Mouse (Mus musculus) heart, postnatal 0 days (tissue): ENCODE measurements around the gene Gm16253. TPM values are rescaled to one million over a fixed set of nuclear protein-coding genes. Genes with fewer than 3 reads are reported as not detected.

Experiments
- ATAC-seq: fragments of 200-750 bp; cut with Nextera tagmentation; 2 replicates; pipeline ENCODE4 v1.8.0; 2017; ENCODE audit warnings: low read depth, moderate number of reproducible peaks, moderate library complexity; ENCODE audit not compliant: insufficient read depth
- DNase-seq: peaks from one replicate; pipeline ENCODE4 v3.0.0-alpha.2; 2016; ENCODE audit warnings: low spot score
- H3K27ac ChIP-seq: fragments of 300-500 bp; sonication (generic); 2 replicates; pipeline ENCODE4 v1.5.1; 2014; ENCODE audit warnings: low read depth, mild to moderate bottlenecking
- H3K27me3 ChIP-seq: fragments of 300-500 bp; sonication (generic); 2 replicates; pipeline ENCODE4 v1.6.1; 2014; ENCODE audit warnings: low read length, mixed read lengths; ENCODE audit not compliant: control insufficient read depth, insufficient read depth
- H3K36me3 ChIP-seq: fragments of 300-500 bp; sonication (generic); replicated peaks from 2 replicates; pipeline ENCODE4 v1.6.1; 2014; ENCODE audit warnings: low read length, mixed read lengths; ENCODE audit not compliant: control insufficient read depth, insufficient read depth
- H3K4me1 ChIP-seq: fragments of 300-500 bp; sonication (generic); 2 replicates; pipeline ENCODE4 v1.6.1; 2014; ENCODE audit warnings: antibody characterized with exemption; ENCODE audit not compliant: control insufficient read depth, insufficient read depth
- H3K4me2 ChIP-seq: fragments of 300-500 bp; sonication (generic); 2 replicates; pipeline ENCODE4 v1.6.1; 2014; ENCODE audit warnings: low read depth, mild to moderate bottlenecking, low read length, moderate library complexity
- H3K4me3 ChIP-seq: fragments of 300-500 bp; sonication (generic); 2 replicates; pipeline ENCODE4 v1.5.1; 2014; ENCODE audit warnings: low read depth, low read length
- H3K9ac ChIP-seq: fragments of 300-500 bp; sonication (generic); replicated peaks from 2 replicates; pipeline ENCODE4 v1.6.1; 2014; ENCODE audit warnings: low read depth, low read length, mixed read lengths
- H3K9me3 ChIP-seq: fragments of 300-500 bp; sonication (generic); replicated peaks from 2 replicates; pipeline ENCODE4 v1.6.1; 2016; ENCODE audit warnings: low read length; ENCODE audit not compliant: control insufficient read depth
- CTCF ChIP-seq: IDR thresholded peaks from 2 replicates; pipeline ENCODE4 v1.5.1; 2016; ENCODE audit warnings: antibody characterized with exemption, control low read depth, low read depth
- EP300 ChIP-seq: IDR thresholded peaks from 2 replicates; pipeline ENCODE4 v1.6.1; 2016; ENCODE audit warnings: antibody characterized with exemption, low read depth
- WGBS: fragments of 180-500 bp; shearing (Covaris S2); extraction: QIAGEN DNeasy Blood & Tissue Kit; methylation state at CpG from one replicate; pipeline ENCODE4 v1.1.7; 2014; 5-methylcytosine and 5-hydroxymethylcytosine counted together
- polyA plus RNA-seq: library from polyadenylated mRNA; unstranded; fragments of >200 nt; fragmentation: Nextera tagmentation; extraction: Ambion mirVana; gene quantifications from 2 replicates; pipeline ENCODE4 v1.2.1, GENCODE M21; 2015
- total RNA-seq: library from RNA; depleted of rRNA; stranded (reverse); fragments of >200 nt; gene quantifications from 2 replicates; pipeline ENCODE4 v1.2.3, GENCODE M21; 2014; ENCODE audit warnings: low replicate concordance; rRNA removed

Gm16253 gene
- not detected in 2 replicates for total RNA-seq
- polyA plus RNA-seq, result 1.1 and 1.2 TPM in 2 replicates

DNA sequence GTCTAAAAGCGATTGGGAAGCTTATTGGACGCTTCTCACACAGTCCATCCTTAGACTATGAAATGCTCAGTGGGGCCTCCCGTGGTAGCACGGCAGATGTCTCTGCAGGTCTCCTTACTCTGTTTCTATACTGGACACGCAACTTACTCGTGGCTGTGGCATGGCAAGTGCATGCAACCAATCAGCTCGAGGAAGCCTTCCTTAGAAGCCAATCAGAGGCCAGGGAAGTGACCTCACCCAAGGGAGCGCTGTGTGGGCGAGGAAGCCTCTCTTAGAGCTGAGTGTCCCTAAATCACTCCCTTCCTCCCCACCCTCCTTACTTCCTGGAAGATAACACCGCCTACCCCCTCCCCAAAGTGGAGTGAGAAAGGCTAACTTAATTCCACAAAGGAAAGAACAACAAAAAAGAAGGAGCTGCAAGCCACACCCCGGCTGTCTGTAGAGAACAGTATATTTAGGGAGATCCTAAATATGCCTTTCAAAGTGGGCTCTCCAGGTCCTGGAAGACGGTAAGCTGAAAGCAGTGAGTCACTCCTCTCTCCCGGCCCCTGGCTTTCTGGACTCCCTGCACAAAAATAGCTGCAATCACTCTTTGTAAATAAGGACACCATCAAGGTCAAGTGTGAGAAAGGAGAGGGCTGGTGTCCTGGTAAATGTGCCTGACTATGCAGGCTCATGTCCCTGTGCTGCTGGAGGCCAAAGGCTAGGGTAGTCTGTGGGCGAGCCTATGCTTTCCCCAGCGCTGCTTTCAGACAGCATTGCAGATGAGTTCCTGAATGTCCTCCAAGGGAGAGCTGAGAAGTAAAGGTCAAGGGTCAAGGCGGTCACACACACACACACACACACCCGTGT lies at the start of gene Gm16253:
Gene Gm16253 (plus strand): TSS at position 295 of the 852 bp plus-strand sequence.
- H3K27me3 ChIP-seq, result no peaks in the 10 kb centered on the region
- DNase-seq (peak; percentile 98), ATAC-seq (peak; percentile 87)
- H3K9ac ChIP-seq, result peak within 1 kb of the TSS; percentile 61
- H3K4me2 ChIP-seq, result peak within 1 kb of the TSS; percentile 40
- H3K9me3 ChIP-seq, result no peaks in the 10 kb centered on the region
- TF ChIP-seq CTCF (peak; percentile 32), EP300 (0 out of 2 replicates have a peak, but pooled peaks have one; percentile 67)
- H3K27ac ChIP-seq, result peak within 1 kb of the TSS; percentile 99
- H3K4me1 ChIP-seq, result peaks cover 68% of the 10 kb centered on the region
- no peaks in the 10 kb centered on the region for H3K36me3 ChIP-seq
- 6% methylated on average over 17 of the region's 17 CpGs for whole genome bisulfite sequencing
- H3K4me3 ChIP-seq, result peak within 1 kb of the TSS; percentile 6

DNA sequence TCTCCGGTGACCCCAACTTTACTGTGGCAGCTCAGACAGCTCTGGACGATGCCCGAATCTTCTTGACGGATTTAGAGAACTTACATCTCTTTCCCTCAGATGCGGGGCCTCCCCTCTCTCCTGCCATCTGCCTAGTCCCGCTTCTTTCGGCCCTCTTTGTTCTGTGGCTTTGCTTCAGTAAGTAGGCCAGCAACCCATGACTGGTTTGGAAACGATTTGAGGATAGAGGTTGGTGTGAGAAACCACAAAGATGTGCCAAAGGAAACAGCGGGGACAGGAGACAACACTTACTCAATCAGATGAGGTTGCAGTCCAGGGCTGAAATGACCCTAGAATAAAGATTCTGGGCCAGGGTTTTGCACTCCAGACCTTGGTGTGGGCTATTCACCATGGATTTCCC lies 48.3 kb upstream of the Gm16253 start:
- no peaks in the 10 kb centered on the region for H3K9me3 ChIP-seq
- DNase-seq, result no peak
- no peak for TF ChIP-seq CTCF
- H3K4me1 ChIP-seq, result peaks cover 26% of the 10 kb centered on the region
- H3K4me2 ChIP-seq, result no peak overlapping the region
- no peak for ATAC-seq
- peaks cover 16% of the 10 kb centered on the region; the same call in 1 of the 2 replicates for H3K27me3 ChIP-seq
- peaks cover 12% of the 10 kb centered on the region; the same call in 1 of the 2 replicates for H3K36me3 ChIP-seq
- WGBS, result 65% methylated on average over 9 of the region's 9 CpGs
- no peak overlapping the region for H3K4me3 ChIP-seq
- no peak overlapping the region for H3K9ac ChIP-seq
- no peak overlapping the region for H3K27ac ChIP-seq

DNA sequence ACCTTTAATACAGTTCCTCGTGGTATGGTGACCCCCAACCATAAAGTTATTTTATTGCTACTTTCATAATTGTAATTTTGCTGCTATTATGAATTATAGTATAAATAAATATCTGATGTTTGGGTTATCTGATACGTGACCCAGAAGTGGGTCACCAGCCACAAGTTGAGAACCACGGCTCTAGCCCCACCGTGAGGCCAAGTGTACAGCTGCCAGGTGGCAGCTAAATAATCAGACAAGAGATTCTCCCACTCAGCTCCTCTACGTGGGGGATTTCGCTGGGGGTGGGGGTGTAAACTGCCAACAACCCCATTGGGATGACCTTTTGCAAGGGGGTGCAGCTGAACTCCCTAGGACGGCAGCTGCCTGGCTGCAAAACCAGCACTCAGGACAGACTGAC lies 44.7 kb upstream of the Gm16253 start:
- Histone ChIP-seq H3K9ac (no peak overlapping the region), H3K4me2 (no peak overlapping the region), H3K36me3 (peaks cover 12% of the 10 kb centered on the region; the same call in 1 of the 2 replicates), H3K27me3 (peaks cover 10% of the 10 kb centered on the region; the same call in 1 of the 2 replicates), H3K4me3 (no peak overlapping the region), H3K9me3 (no peaks in the 10 kb centered on the region), H3K27ac (no peak overlapping the region), H3K4me1 (peaks cover 4% of the 10 kb centered on the region; the same call in 1 of the 2 replicates)
- DNase-seq, result no peak
- ATAC-seq, result no peak
- TF ChIP-seq EP300 (no peak), CTCF (peak; percentile 31)
- 36% methylated on average over 7 of the region's 7 CpGs for WGBS

DNA sequence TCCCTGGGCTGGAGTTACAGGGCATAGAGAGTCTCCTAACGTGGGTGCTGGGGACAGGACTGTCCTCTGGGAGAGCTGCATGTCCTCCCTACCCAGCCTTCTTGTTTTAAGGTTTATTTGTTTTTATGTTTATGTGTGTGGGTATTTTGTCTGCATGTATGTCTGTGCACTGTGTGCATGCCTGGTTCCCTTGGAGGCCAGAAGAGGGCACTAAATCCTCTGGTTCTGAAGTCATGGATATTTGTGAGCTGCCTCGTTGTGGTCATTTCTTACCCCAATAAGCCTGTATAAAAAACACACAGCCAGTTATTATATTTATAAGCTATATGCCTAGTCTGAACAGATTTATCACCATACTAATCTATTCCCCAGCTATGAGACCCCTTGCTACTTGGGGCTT lies 42.5 kb upstream of the Gm16253 start:
- Histone ChIP-seq H3K36me3 (0 out of 2 replicates have a peak, but pooled peaks cover 2% of the 10 kb centered on the region), H3K4me2 (no peak overlapping the region)

DNA sequence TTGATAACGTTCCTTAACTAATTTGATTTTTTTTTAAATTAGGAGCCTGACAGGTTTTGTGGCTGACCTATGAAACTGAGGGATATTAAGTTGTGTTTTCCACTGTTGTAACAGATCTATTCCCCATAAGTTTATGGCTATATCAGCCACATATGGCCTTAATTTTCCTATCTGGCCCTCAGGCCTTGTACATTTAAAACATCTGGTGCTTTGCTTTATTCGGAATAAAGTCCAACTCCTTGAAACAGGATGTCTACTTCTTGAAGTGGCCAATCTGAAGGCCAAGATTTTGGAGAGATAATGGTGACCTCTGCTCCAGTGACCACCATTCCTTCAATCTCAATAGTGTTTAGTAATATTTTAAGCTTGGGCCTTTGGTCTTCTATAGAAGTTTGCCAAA lies 37.5 kb upstream of the Gm16253 start:
- WGBS, result 75% methylated on average over 2 of the region's 2 CpGs
- ATAC-seq, result no peak

More for the DNA sequence above, 42.5 kb upstream of the Gm16253 start:
- Histone ChIP-seq H3K9ac (no peak overlapping the region), H3K9me3 (no peaks in the 10 kb centered on the region), H3K27ac (no peak overlapping the region), H3K4me1 (no peaks in the 10 kb centered on the region), H3K4me3 (no peak overlapping the region), H3K27me3 (no peaks in the 10 kb centered on the region)
- DNase-seq, result no peak
- ATAC-seq, result no peak
- TF ChIP-seq CTCF (no peak), EP300 (no peak)
- WGBS, result 51% methylated on average over 2 of the region's 2 CpGs

More for the DNA sequence above, 37.5 kb upstream of the Gm16253 start:
- Histone ChIP-seq H3K27ac (no peak overlapping the region), H3K36me3 (no peaks in the 10 kb centered on the region), H3K4me1 (no peaks in the 10 kb centered on the region), H3K9me3 (no peaks in the 10 kb centered on the region), H3K27me3 (no peaks in the 10 kb centered on the region), H3K4me3 (no peak overlapping the region), H3K9ac (no peak overlapping the region), H3K4me2 (no peak overlapping the region)
- DNase-seq, result no peak
- no peak for TF ChIP-seq EP300
- TF ChIP-seq CTCF, result no peak
